Mouse (Mus musculus): ENCODE results near the gene Uck1. TPM values are rescaled to one million over a fixed set of nuclear protein-coding genes. Genes with fewer than 3 reads are reported as not detected.

Uck1 gene
- polyA plus RNA-seq, 1 experiment from 2014 or later: 67.5 TPM

GRCm38 (mm10) chr2:32295285-32295684 lies 35.3 kb upstream of the Uck1 start:
- no peak for TF ChIP-seq CTCF (IDR thresholded peaks at IDR 0.05)
- no peaks in the 10 kb centered on the region for H3K27me3 ChIP-seq
- in situ Hi-C loops (cut with MboI; ENCODE audit: low pct_unique_long_range_greater_than_20kb): no loop called here
- ChIA-PET POLR2A (interaction anchor here (0.6 to 1.2 kb wide), 2 partner anchors 10 to 366 kb away, joined by 3 to 8 read pairs; no protein-coding TSS in a partner anchor), CTCF (interaction anchor here (1.8 kb wide), 1 partner anchor 9 kb away, joined by 10 read pairs; no protein-coding TSS in a partner anchor)
- DNase-seq (ENCODE audit: low read depth, low spot score) (no peak), ATAC-seq (no peak)

DNA sequence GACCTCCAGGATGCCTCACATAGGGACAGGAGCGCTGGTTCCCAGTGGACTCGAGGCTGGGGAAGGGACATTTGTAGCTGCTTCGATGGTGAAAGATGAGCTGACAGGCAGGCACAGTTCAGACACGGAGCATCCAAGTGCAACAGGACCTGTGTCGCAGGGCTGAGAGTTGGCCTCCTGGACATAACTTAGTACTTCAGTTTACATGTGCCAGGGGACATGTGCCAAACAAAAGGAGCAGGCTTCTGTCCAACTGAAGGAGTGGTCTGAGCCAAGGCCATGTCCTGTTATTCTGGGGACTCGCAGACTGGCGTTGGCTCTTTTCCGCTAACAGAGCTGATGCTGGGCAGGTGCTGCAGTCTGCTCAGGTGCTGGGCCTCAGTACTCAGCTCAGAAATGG lies 34.4 kb upstream of the Uck1 start:
- ChIA-PET POLR2A (no interaction called here), CTCF (interaction anchor here (1.3 kb wide), 1 partner anchor 14 kb away, joined by 3 read pairs; no protein-coding TSS in a partner anchor)
- H3K27me3 ChIP-seq: no peaks in the 10 kb centered on the region
- ATAC-seq (no peak), DNase-seq (ENCODE audit: low read depth, low spot score) (no peak)
- in situ Hi-C loops (cut with MboI; ENCODE audit: low pct_unique_long_range_greater_than_20kb): no loop called here
- no peak for TF ChIP-seq CTCF (IDR thresholded peaks at IDR 0.05)

DNA sequence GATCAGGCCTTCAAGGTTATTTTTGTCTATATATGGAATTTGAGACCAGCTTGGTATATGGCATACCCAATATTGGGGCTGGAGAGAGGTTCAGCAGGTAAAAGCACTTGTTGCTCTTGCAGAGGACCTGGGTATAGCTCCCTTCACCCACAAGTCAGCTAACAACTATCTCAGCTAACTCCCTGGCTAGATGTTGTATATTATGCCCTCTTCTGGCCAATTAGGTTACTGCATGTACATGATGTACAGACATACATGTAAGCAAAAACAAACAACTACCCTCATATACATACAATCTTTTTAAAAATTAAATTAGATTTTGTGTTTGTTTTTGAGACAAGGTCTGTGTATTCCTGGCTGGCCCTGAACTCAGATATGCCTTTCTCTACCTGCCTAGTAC lies 29.6 kb upstream of the Uck1 start:
- ATAC-seq (no peak), DNase-seq (ENCODE audit: low read depth, low spot score) (no peak)
- TF ChIP-seq CTCF (IDR thresholded peaks at IDR 0.05): peak; percentile 71
- H3K27me3 ChIP-seq: no peaks in the 10 kb centered on the region
- in situ Hi-C loops (cut with MboI; ENCODE audit: low pct_unique_long_range_greater_than_20kb): loop anchor here (5.0 kb wide), 1 partner anchor 152 kb away; no protein-coding TSS in a partner anchor
- ChIA-PET POLR2A (interaction anchor here (0.9 kb wide), 1 partner anchor 72 kb away, joined by 3 read pairs; no protein-coding TSS in a partner anchor), CTCF (interaction anchor here (0.7 to 1.8 kb wide), 3 partner anchors 8 to 14 kb away, joined by 3 to 4 read pairs (median 3); no protein-coding TSS in a partner anchor)

DNA sequence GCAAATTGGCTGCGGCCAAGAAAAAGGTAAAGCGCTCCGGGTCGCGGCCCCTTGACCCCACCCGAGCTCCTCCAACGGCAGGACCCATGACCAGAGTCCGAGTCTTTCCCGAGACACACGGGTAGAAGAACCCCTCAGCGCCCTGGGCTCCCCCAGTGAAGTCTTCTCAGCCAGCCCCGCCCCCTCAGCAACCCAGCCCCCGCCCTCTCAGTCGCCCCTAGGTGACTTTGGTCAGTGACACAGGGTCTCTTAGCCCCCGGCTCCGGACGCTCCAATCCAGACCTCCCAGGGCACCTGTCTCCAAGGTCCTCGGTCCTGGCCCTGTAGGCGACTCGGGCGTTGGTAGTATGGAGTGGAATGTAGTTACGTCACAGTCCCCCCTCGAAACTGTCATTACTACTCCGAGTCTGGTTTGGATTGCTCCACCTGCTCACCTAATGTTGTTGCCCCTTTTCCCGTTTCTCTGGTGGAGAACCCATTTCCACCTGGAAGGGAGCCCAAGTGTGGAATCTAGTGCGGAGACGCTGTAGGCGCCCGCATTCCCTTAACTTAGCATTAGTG lies 28.5 kb upstream of the Uck1 start:
- no peak for TF ChIP-seq CTCF (IDR thresholded peaks at IDR 0.05)
- CTCF ChIA-PET: interaction anchor here (1.3 to 1.5 kb wide), 2 partner anchors 19 to 28 kb away, joined by 3 read pairs; no protein-coding TSS in a partner anchor
- H3K27me3 ChIP-seq: no peaks in the 10 kb centered on the region
- in situ Hi-C loops (cut with MboI; ENCODE audit: low pct_unique_long_range_greater_than_20kb): loop anchor here (5.0 kb wide), 1 partner anchor 151 kb away; no protein-coding TSS in a partner anchor
- ATAC-seq (peak; percentile 22), DNase-seq (ENCODE audit: low read depth, low spot score) (no peak)
- POLR2A ChIA-PET: no interaction called here

DNA sequence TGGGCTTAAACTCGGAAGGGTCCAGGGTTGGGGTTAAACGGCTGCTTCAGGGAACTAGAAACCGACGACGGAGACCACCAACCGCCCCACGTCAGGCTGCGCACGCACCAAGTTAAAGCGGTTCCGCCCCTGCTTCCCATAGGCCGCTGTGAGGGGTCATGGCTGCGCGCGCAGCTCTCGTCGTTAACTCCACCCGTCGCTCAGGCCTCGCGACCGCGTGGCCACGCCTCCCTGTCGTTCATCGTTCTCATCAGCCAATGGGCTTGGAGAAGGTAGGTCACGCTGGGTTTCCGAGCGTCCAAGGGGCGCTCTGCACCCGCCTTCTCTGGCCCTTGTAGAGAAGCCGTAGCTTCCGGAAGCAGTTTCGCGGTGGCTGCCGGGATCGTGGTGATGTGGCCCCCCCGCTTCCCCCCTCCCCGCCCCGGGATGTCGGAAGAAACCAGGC lies 28.0 kb upstream of the Uck1 start, which contains the start of gene Swi5:
TSS of gene Swi5 (minus strand) at position 153 of the 445 bp plus-strand sequence.
- CTCF ChIA-PET: interaction anchor here (1.3 to 1.5 kb wide), 2 partner anchors 20 to 27 kb away, joined by 3 read pairs; no protein-coding TSS in a partner anchor
- H3K27me3 ChIP-seq: no peaks in the 10 kb centered on the region
- in situ Hi-C loops (cut with MboI; ENCODE audit: low pct_unique_long_range_greater_than_20kb): loop anchor here (5.0 kb wide), 1 partner anchor 151 kb away; no protein-coding TSS in a partner anchor
- ATAC-seq: peak; percentile 93
- TF ChIP-seq CTCF (IDR thresholded peaks at IDR 0.05): no peak
- DNase-seq (ENCODE audit: low read depth, low spot score): peak; percentile 98
- POLR2A ChIA-PET: no interaction called here

DNA sequence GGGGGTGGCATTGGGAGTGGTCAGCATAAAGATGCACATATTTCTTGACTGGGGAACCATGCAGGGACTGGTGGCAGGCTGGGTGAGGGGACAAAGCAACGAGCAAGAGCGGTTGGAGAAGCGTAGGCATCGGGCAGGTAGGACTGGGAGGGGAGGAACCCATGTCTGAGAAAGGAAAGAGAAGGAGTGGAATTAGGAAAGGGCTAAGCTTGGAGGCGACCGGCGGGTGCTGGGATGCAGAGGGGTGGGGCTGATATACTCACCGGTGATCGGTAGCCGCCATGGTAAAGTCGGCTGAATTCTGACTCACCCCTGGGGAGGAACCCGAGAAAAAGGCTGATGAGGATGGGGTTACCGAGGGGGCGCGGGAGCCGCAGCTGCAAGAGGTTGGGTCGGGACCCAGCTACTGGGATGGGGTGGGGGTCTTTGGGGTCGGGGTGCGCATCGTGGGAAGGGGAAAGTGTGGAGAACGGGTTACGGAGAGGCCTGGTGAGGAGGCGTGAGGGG lies 27.4 kb upstream of the Uck1 start, which contains the start of gene Golga2:
TSS of gene Golga2 (plus strand) at position 51 of the 507 bp plus-strand sequence.
- ChIA-PET POLR2A (no interaction called here), CTCF (interaction anchor here (1.3 to 1.5 kb wide), 2 partner anchors 20 to 27 kb away, joined by 3 read pairs; no protein-coding TSS in a partner anchor)
- no peak for TF ChIP-seq CTCF (IDR thresholded peaks at IDR 0.05)
- DNase-seq (ENCODE audit: low read depth, low spot score): no peak
- no peak for ATAC-seq
- in situ Hi-C loops (cut with MboI; ENCODE audit: low pct_unique_long_range_greater_than_20kb): loop anchor here (5.0 kb wide), 1 partner anchor 150 kb away; no protein-coding TSS in a partner anchor
- H3K27me3 ChIP-seq: no peaks in the 10 kb centered on the region

GRCm38 (mm10) chr2:32283986-32284385 lies 24.0 kb upstream of the Uck1 start:
- CTCF ChIA-PET: interaction anchor here (1.4 to 3.3 kb wide), 3 partner anchors 9 to 24 kb away, joined by 3 to 7 read pairs (median 4); no protein-coding TSS in a partner anchor
- no peaks in the 10 kb centered on the region for H3K27me3 ChIP-seq
- TF ChIP-seq CTCF (IDR thresholded peaks at IDR 0.05): no peak
- in situ Hi-C loops (cut with MboI; ENCODE audit: low pct_unique_long_range_greater_than_20kb): no loop called here
- DNase-seq (ENCODE audit: low read depth, low spot score) (no peak), ATAC-seq (no peak)
- POLR2A ChIA-PET: no interaction called here

GRCm38 (mm10) chr2:32282727-32283126 lies 22.8 kb upstream of the Uck1 start:
- no peak for DNase-seq (ENCODE audit: low read depth, low spot score)
- CTCF ChIA-PET: interaction anchor here (0.7 to 3.3 kb wide), 9 partner anchors 14 to 54 kb away, joined by 3 to 7 read pairs (median 3); partner anchors contain the start of gene Pomt1

DNA sequence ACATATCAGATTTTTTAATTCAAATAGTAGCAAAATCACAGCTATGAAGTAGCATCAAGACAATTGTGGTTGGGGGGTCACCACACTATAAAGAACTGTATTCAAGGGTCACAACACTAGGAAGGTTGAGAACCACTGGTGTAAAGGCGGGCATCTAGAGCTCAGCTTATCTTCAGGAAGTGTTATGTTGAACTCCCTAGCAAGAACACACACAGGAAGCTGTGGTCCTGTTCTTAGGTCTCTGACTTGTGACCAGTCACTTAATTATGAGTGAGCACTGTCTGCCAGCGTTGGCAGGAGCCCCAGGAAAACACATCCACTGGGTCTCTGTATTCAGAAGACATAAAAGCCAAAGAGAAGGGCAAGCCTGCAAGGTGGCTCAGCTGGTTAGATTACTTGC lies 22.3 kb upstream of the Uck1 start:
- TF ChIP-seq CTCF (IDR thresholded peaks at IDR 0.05): no peak
- no peak for DNase-seq (ENCODE audit: low read depth, low spot score)
- POLR2A ChIA-PET: no interaction called here
- CTCF ChIA-PET: interaction anchor here (0.7 to 3.3 kb wide), 9 partner anchors 13 to 55 kb away, joined by 3 to 7 read pairs (median 3); partner anchors contain the start of gene Pomt1
- ATAC-seq: no peak
- in situ Hi-C loops (cut with MboI; ENCODE audit: low pct_unique_long_range_greater_than_20kb): no loop called here
- H3K27me3 ChIP-seq: no peaks in the 10 kb centered on the region

More at GRCm38 (mm10) chr2:32282727-32283126, 22.8 kb upstream of the Uck1 start:
- no peak for ATAC-seq
- POLR2A ChIA-PET: no interaction called here
- peak; percentile 86 for TF ChIP-seq CTCF (IDR thresholded peaks at IDR 0.05)
- H3K27me3 ChIP-seq: no peaks in the 10 kb centered on the region
- in situ Hi-C loops (cut with MboI; ENCODE audit: low pct_unique_long_range_greater_than_20kb): no loop called here

DNA sequence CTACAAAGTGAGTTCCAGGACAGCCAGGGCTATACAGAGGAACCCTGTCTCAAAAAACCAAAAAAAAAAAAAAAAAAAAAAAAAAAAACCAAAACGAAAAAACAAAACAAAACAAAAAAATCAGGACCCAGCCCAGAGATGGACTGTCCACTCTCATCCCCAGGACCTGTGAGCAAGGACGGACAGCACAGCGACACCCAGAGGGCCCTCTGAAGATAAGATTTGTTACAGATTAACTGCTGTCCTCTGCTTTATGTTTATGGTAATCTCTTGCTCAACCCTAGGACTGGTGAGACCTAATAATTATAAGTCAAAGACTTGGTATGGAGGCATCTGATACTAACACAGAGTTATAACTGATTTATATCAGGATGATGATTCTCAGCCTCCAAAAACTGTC lies 15.9 kb upstream of the Uck1 start:
- TF ChIP-seq CTCF (IDR thresholded peaks at IDR 0.05): no peak
- ATAC-seq: no peak
- CTCF ChIA-PET: no interaction called here
- DNase-seq (ENCODE audit: low read depth, low spot score): no peak
- POLR2A ChIA-PET: no interaction called here
- in situ Hi-C loops (cut with MboI; ENCODE audit: low pct_unique_long_range_greater_than_20kb): no loop called here
- H3K27me3 ChIP-seq: no peaks in the 10 kb centered on the region
